Mouse (Mus musculus) gastrocnemius, adult 2 months (tissue): Measurements from ENCODE around the gene Arl5c. TPM values are rescaled to one million over a fixed set of nuclear protein-coding genes. Genes with fewer than 3 reads are reported as not detected.
"Not testable (repeated sequence)": the region's sequence is repeated elsewhere in the genome, so short reads cannot be mapped to it uniquely, and the experiment has no call there.

ENCODE experiments used
- DNase-seq: peaks from one replicate; pipeline ENCODE4 v3.0.0; 2022
- H3K27ac ChIP-seq: fragments of 200-600 bp; 2 replicates; pipeline ENCODE4 v1.8.1; 2022; ENCODE audit warnings: mild to moderate bottlenecking
- H3K4me3 ChIP-seq: fragments of 200-600 bp; 2 replicates; pipeline ENCODE4 v1.8.1; 2022; ENCODE audit warnings: mild to moderate bottlenecking, moderate library complexity
- CTCF ChIP-seq: fragments of 200-600 bp; IDR thresholded peaks from 2 replicates; pipeline ENCODE4 v1.8.1; 2022; ENCODE audit warnings: antibody characterized with exemption, mild to moderate bottlenecking, moderate library complexity
- intact Hi-C: fragments of 180-260 bp; cut with DNase I; formaldehyde crosslinking; loops from one replicate; pipeline ENCODE4 v1.15.1; 2025
- total RNA-seq, 2 experiments: library from RNA; stranded (reverse); gene quantifications; 2 replicates each; pipeline ENCODE4 v1.2.3; 2021

The Arl5c gene
- total RNA-seq, 2 experiments from 2014 or later, result 0.31 to 0.47 TPM

- Histone ChIP-seq H3K4me3 (no peak overlapping the region), H3K27ac (peak overlapping the region; percentile 38; the same call in 1 of the 2 replicates)
- TF ChIP-seq CTCF, result no peak
- intact Hi-C loops, result no loop called here
- no peak for DNase-seq
Observed at GRCm38 (mm10) chr11:97959300-97959680, 36.7 kb downstream of the Arl5c start.

GRCm38 (mm10) chr11:97958641-97959299, 37.2 kb downstream of the Arl5c start:
- Histone ChIP-seq H3K4me3 (no peak overlapping the region), H3K27ac (peak overlapping the region; percentile 38; the same call in 1 of the 2 replicates)
- intact Hi-C loops, result no loop called here
- DNase-seq, result no peak
- no peak for TF ChIP-seq CTCF

- DNase-seq, result no peak
- intact Hi-C loops, result no loop called here
- Histone ChIP-seq H3K4me3 (no peak overlapping the region), H3K27ac (no peak overlapping the region)
- TF ChIP-seq CTCF, result no peak
Observed at GRCm38 (mm10) chr11:97956905-97957560, 38.9 kb downstream of the Arl5c start.

- Histone ChIP-seq H3K27ac (no peak overlapping the region), H3K4me3 (no peak overlapping the region)
- no peak for DNase-seq
- no peak for TF ChIP-seq CTCF
- intact Hi-C loops, result no loop called here
Observed at GRCm38 (mm10) chr11:97955915-97956314, 40.1 kb downstream of the Arl5c start.

- intact Hi-C loops, result no loop called here
- Histone ChIP-seq H3K4me3 (no peak overlapping the region), H3K27ac (no peak overlapping the region)
- no peak for DNase-seq
- no peak for TF ChIP-seq CTCF
Observed at GRCm38 (mm10) chr11:97955146-97955902, 40.7 kb downstream of the Arl5c start.

GRCm38 (mm10) chr11:97954469-97955141, 41.4 kb downstream of the Arl5c start:
- no peak for TF ChIP-seq CTCF
- intact Hi-C loops, result no loop called here
- no peak for DNase-seq

GRCm38 (mm10) chr11:97953939-97954275, 42.1 kb downstream of the Arl5c start:
- Histone ChIP-seq H3K4me3 (no peak overlapping the region), H3K27ac (no peak overlapping the region)
- intact Hi-C loops, result no loop called here
- DNase-seq, result no peak
- no peak for TF ChIP-seq CTCF

More at GRCm38 (mm10) chr11:97954469-97955141, 41.4 kb downstream of the Arl5c start:
- no peak overlapping the region for H3K4me3 ChIP-seq
- no peak overlapping the region for H3K27ac ChIP-seq

GRCm38 (mm10) chr11:97953179-97953938, 42.6 kb downstream of the Arl5c start:
- Histone ChIP-seq H3K4me3 (no peak overlapping the region), H3K27ac (no peak overlapping the region)
- no peak for DNase-seq
- intact Hi-C loops, result no loop called here
- no peak for TF ChIP-seq CTCF

GRCm38 (mm10) chr11:97952367-97953006, 43.5 kb downstream of the Arl5c start:
- no peak for TF ChIP-seq CTCF
- intact Hi-C loops, result no loop called here
- H3K27ac ChIP-seq, result no peak overlapping the region
- DNase-seq, result no peak
- no peak overlapping the region for H3K4me3 ChIP-seq

GRCm38 (mm10) chr11:97949703-97950475, 46.1 kb downstream of the Arl5c start:
- TF ChIP-seq CTCF, result no peak
- DNase-seq, result peak; percentile 39
- Histone ChIP-seq H3K27ac (no peak overlapping the region), H3K4me3 (no peak overlapping the region)
- intact Hi-C loops, result no loop called here

- TF ChIP-seq CTCF, result peak; percentile 42
- Histone ChIP-seq H3K4me3 (no peak overlapping the region), H3K27ac (no peak overlapping the region)
- intact Hi-C loops, result no loop called here
- DNase-seq, result no peak
Observed at GRCm38 (mm10) chr11:97947426-97947825, 48.6 kb downstream of the Arl5c start.

- H3K27ac ChIP-seq, DNase-seq, H3K4me3 ChIP-seq, intact Hi-C loops: not testable (repeated sequence)
Observed at GRCm38 (mm10) chr11:97945738-97946289, 50.2 kb downstream of the Arl5c start.
